8 mouse cellular contexts compared by ENCODE assay signal in genomic region chr2:163203635-163204547, GRCm38 (mm10). TPM values are rescaled to one million over a fixed set of nuclear protein-coding genes. Genes with fewer than 3 reads are reported as not detected.
DNase-seq lines count a peak whose midpoint lies in the region; ATAC-seq lines count a peak whose summit lies in the region.

No protein-coding gene starts in this region.

- peak; percentile 8; the same call in 1 of the 2 replicates for ATAC-seq in kidney, embryonic 15.5 days (replicated peaks; ENCODE audit: low FRiP score)
- peak; percentile 35 for ATAC-seq in forebrain, embryonic 12.5 days (ENCODE audit: low FRiP score)
- ATAC-seq in intestine, embryonic 14.5 days (replicated peaks; ENCODE audit: low FRiP score, low TSS enrichment, low read depth): 0 out of 2 replicates have a peak, but pooled peaks have one; percentile 4
- peak; percentile 39 for ATAC-seq in midbrain, embryonic 12.5 days (ENCODE audit: low FRiP score, low read depth)

- no peaks in the 10 kb centered on the region for H3K36me3 ChIP-seq in kidney, embryonic 15.5 days
- no peaks in the 10 kb centered on the region for H3K36me3 ChIP-seq in forebrain, embryonic 12.5 days (replicated peaks)
- no peaks in the 10 kb centered on the region for H3K36me3 ChIP-seq in intestine, embryonic 14.5 days (ENCODE audit: control insufficient read depth, insufficient read depth, low read length)
- H3K36me3 ChIP-seq in midbrain, embryonic 12.5 days: no peaks in the 10 kb centered on the region

- DNase-seq in kidney, adult 8-10 months: no peak
- peak; percentile 46 for DNase-seq in R1 (ENCODE audit: low read depth, low spot score)
- DNase-seq in intestine, embryonic 14.5 days (ENCODE audit: low spot score): peak; percentile 76
- no peak for DNase-seq in cerebellum, adult 18-20 months
- no peak for DNase-seq in testis, postnatal 10 days (ENCODE audit: low spot score)

- peak overlapping the region; percentile 52 for H3K4me3 ChIP-seq in kidney, embryonic 15.5 days (replicated peaks)
- H3K4me3 ChIP-seq in forebrain, embryonic 12.5 days (replicated peaks): peak overlapping the region; percentile 67
- H3K4me3 ChIP-seq in intestine, embryonic 14.5 days (ENCODE audit: low read depth, low read length): peak overlapping the region; percentile 46
- H3K4me3 ChIP-seq in midbrain, embryonic 12.5 days: peak overlapping the region; percentile 73

- H3K9me3 ChIP-seq in kidney, embryonic 15.5 days (replicated peaks): 0 out of 2 replicates have a peak, but pooled peaks cover 6% of the 10 kb centered on the region
- H3K9me3 ChIP-seq in forebrain, embryonic 12.5 days: peaks cover 9% of the 10 kb centered on the region; the same call in 1 of the 2 replicates
- peaks cover 10% of the 10 kb centered on the region for H3K9me3 ChIP-seq in intestine, embryonic 14.5 days (ENCODE audit: control insufficient read depth, low read length)
- H3K9me3 ChIP-seq in midbrain, embryonic 12.5 days: peaks cover 8% of the 10 kb centered on the region; the same call in 1 of the 2 replicates

- 1% methylated on average over 75 of the region's 75 CpGs for WGBS in kidney, embryonic 15.5 days
- WGBS in forebrain, embryonic 12.5 days: 1% methylated on average over 75 of the region's 75 CpGs
- WGBS in intestine, embryonic 14.5 days: under 1% methylated on average over 75 of the region's 75 CpGs
- WGBS in midbrain, embryonic 12.5 days: under 1% methylated on average over 74 of the region's 75 CpGs

- peak overlapping the region; percentile 89 for H3K4me2 ChIP-seq in kidney, embryonic 15.5 days
- H3K4me2 ChIP-seq in forebrain, embryonic 12.5 days: peak overlapping the region; percentile 91
- H3K4me2 ChIP-seq in intestine, embryonic 14.5 days (ENCODE audit: low read length): peak overlapping the region; percentile 85
- peak overlapping the region; percentile 84 for H3K4me2 ChIP-seq in midbrain, embryonic 12.5 days (replicated peaks)

- no peak overlapping the region for H3K27ac ChIP-seq in kidney, embryonic 15.5 days
- peak overlapping the region; percentile 83 for H3K27ac ChIP-seq in forebrain, embryonic 12.5 days
- no peak overlapping the region for H3K27ac ChIP-seq in intestine, embryonic 14.5 days (ENCODE audit: low read depth)
- H3K27ac ChIP-seq in midbrain, embryonic 12.5 days (replicated peaks): peak overlapping the region; percentile 85

- peaks cover 34% of the 10 kb centered on the region for H3K4me1 ChIP-seq in kidney, embryonic 15.5 days
- peaks cover 49% of the 10 kb centered on the region for H3K4me1 ChIP-seq in forebrain, embryonic 12.5 days
- peaks cover 18% of the 10 kb centered on the region; the same call in 1 of the 2 replicates for H3K4me1 ChIP-seq in intestine, embryonic 14.5 days (replicated peaks; ENCODE audit: control insufficient read depth, insufficient read depth, low read length)
- peaks cover 46% of the 10 kb centered on the region for H3K4me1 ChIP-seq in midbrain, embryonic 12.5 days

- peaks cover 89% of the 10 kb centered on the region for H3K27me3 ChIP-seq in kidney, embryonic 15.5 days
- H3K27me3 ChIP-seq in forebrain, embryonic 12.5 days: peaks cover 22% of the 10 kb centered on the region; the same call in 1 of the 2 replicates
- H3K27me3 ChIP-seq in intestine, embryonic 14.5 days (replicated peaks; ENCODE audit: control insufficient read depth, insufficient read depth, low read length): peaks cover 44% of the 10 kb centered on the region
- H3K27me3 ChIP-seq in midbrain, embryonic 12.5 days: peaks cover 30% of the 10 kb centered on the region; the same call in 1 of the 2 replicates

- H3K9ac ChIP-seq in kidney, embryonic 15.5 days: peak overlapping the region; percentile 33; the same call in 1 of the 2 replicates
- peak overlapping the region; percentile 80 for H3K9ac ChIP-seq in forebrain, embryonic 12.5 days
- H3K9ac ChIP-seq in intestine, embryonic 14.5 days (ENCODE audit: low read length): peak overlapping the region; percentile 30; the same call in 1 of the 2 replicates
- H3K9ac ChIP-seq in midbrain, embryonic 12.5 days (replicated peaks): peak overlapping the region; percentile 83

RNA-seq across cellular contexts. Expression of gene Tox2, which starts 1.0 kb away (rescaled TPM):
- 1.7 and 2.7 TPM in 2 replicates for polyA plus RNA-seq in kidney, embryonic 15.5 days (2015; fragmentation: Nextera tagmentation; extraction: Ambion mirVana)
- polyA plus RNA-seq in forebrain, embryonic 12.5 days (2016; fragmentation: Nextera tagmentation; extraction: Ambion mirVana): 27.2 and 31.6 TPM in 2 replicates
- polyA plus RNA-seq in intestine, embryonic 14.5 days (2014; fragmentation: Nextera tagmentation; extraction: Ambion mirVana): 6.3 and 7.3 TPM in 2 replicates
- 38.1 and 39.4 TPM in 2 replicates for polyA plus RNA-seq in midbrain, embryonic 12.5 days (2016; fragmentation: Nextera tagmentation; extraction: Ambion mirVana)

Comparison
In these comparisons a context has a peak if more than half of its experiments do, and no peak if none do; other contexts are left out.
1. H3K27ac ChIP-seq: peak in forebrain, embryonic 12.5 days (single experiment) and midbrain, embryonic 12.5 days (single experiment); none in kidney, embryonic 15.5 days (single experiment) and intestine, embryonic 14.5 days (single experiment).
2. H3K9ac ChIP-seq: peak in every context shown above with its lines; median percentile 83 in midbrain, embryonic 12.5 days; 80 in forebrain, embryonic 12.5 days; 33 in kidney, embryonic 15.5 days; 30 in intestine, embryonic 14.5 days.
3. DNase-seq: peak in R1 (single experiment) and intestine, embryonic 14.5 days (single experiment); none in kidney, adult 8-10 months (0 of 2), cerebellum, adult 18-20 months (0 of 2) and testis, postnatal 10 days (single experiment).
4. Peak in every context shown above with its lines, with median percentiles within 50 percentile points of each other: ATAC-seq, H3K4me2 ChIP-seq and H3K4me3 ChIP-seq.